Comparison of ENCODE assay signal across 8 mouse cellular contexts in the genomic region with DNA sequence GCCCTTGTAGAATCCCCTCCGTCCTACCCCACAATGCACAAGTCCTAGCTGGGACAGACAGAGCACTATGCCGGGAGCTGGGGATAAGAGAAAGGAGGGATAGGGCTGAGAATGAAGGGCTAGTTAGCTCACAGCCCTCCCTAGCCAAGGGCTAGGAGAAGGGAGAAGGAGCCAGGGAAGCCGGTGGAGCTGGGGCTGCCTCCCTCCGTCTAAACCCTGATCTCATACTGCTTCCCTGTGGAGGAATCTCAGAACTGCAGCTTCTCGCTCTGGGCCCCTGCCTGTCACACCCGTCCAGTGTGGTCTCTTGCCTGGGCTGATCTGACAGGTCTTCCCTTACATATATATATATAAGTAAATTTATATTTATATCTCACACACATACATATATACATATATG.
A peak's percentile ranks its signal among the peaks of the same experiment; 100 is the strongest.
DNase-seq lines count a peak whose midpoint lies in the region; ATAC-seq lines count a peak whose summit lies in the region.

No protein-coding gene starts in this region.

- H3K4me1 ChIP-seq in forebrain, embryonic 16.5 days (replicated peaks; ENCODE audit: control insufficient read depth, insufficient read depth, low read length), result no peaks in the 10 kb centered on the region
- peaks cover 13% of the 10 kb centered on the region; the same call in 1 of the 2 replicates for H3K4me1 ChIP-seq in intestine, embryonic 14.5 days (replicated peaks; ENCODE audit: control insufficient read depth, insufficient read depth, low read length)
- H3K4me1 ChIP-seq in limb, embryonic 11.5 days (ENCODE audit: control insufficient read depth, insufficient read depth, low read length), result no peaks in the 10 kb centered on the region
- no peaks in the 10 kb centered on the region for H3K4me1 ChIP-seq in midbrain, embryonic 11.5 days (ENCODE audit: control insufficient read depth, insufficient read depth, low read length)

- H3K27ac ChIP-seq in forebrain, embryonic 16.5 days (ENCODE audit: low read length), result no peak overlapping the region
- H3K27ac ChIP-seq in intestine, embryonic 14.5 days (ENCODE audit: low read depth), result no peak overlapping the region
- H3K27ac ChIP-seq in limb, embryonic 11.5 days (replicated peaks; ENCODE audit: low read depth, low read length), result no peak overlapping the region
- no peak overlapping the region for H3K27ac ChIP-seq in midbrain, embryonic 11.5 days (ENCODE audit: low read depth, low read length)

- DNase-seq in cerebellum, postnatal 14 days, result peak; percentile 43 to 54
- DNase-seq in adrenal gland, postnatal 14 days, result peak; percentile 79
- peak; percentile 88 for DNase-seq in intestine, embryonic 14.5 days (ENCODE audit: low spot score)
- DNase-seq in limb, embryonic 11.5 days (ENCODE audit: low spot score), result peak; percentile 76
- DNase-seq in midbrain, embryonic 11.5 days (ENCODE audit: low spot score, missing footprints), result peak; percentile 92
- peak; percentile 52 for DNase-seq in testis, postnatal 10 days (ENCODE audit: low spot score)

- H3K27me3 ChIP-seq in forebrain, embryonic 16.5 days (replicated peaks; ENCODE audit: control insufficient read depth, insufficient read depth, low read length), result no peaks in the 10 kb centered on the region
- no peaks in the 10 kb centered on the region; the same call in 1 of the 2 replicates for H3K27me3 ChIP-seq in intestine, embryonic 14.5 days (replicated peaks; ENCODE audit: control insufficient read depth, insufficient read depth, low read length)
- peaks cover 3% of the 10 kb centered on the region; the same call in 1 of the 2 replicates for H3K27me3 ChIP-seq in limb, embryonic 11.5 days (ENCODE audit: control insufficient read depth, insufficient read depth, low read length)
- H3K27me3 ChIP-seq in midbrain, embryonic 11.5 days (ENCODE audit: control insufficient read depth, insufficient read depth, low read length), result no peaks in the 10 kb centered on the region

- H3K4me2 ChIP-seq in forebrain, embryonic 16.5 days (ENCODE audit: low read length), result peak overlapping the region; percentile 35; the same call in 1 of the 2 replicates
- H3K4me2 ChIP-seq in intestine, embryonic 14.5 days (ENCODE audit: low read length), result peak overlapping the region; percentile 47
- H3K4me2 ChIP-seq in limb, embryonic 11.5 days (ENCODE audit: low read depth, severe bottlenecking), result 0 out of 2 replicates have a peak overlapping the region, but pooled peaks have one; percentile 3
- 0 out of 2 replicates have a peak overlapping the region, but pooled peaks have one; percentile 3 for H3K4me2 ChIP-seq in midbrain, embryonic 11.5 days

- no peaks in the 10 kb centered on the region for H3K9me3 ChIP-seq in forebrain, embryonic 16.5 days (ENCODE audit: control insufficient read depth, low read length)
- H3K9me3 ChIP-seq in intestine, embryonic 14.5 days (ENCODE audit: control insufficient read depth, low read length), result no peaks in the 10 kb centered on the region
- no peaks in the 10 kb centered on the region for H3K9me3 ChIP-seq in limb, embryonic 11.5 days (ENCODE audit: control insufficient read depth, low read length)
- no peaks in the 10 kb centered on the region for H3K9me3 ChIP-seq in midbrain, embryonic 11.5 days (ENCODE audit: control insufficient read depth, low read length)

- H3K9ac ChIP-seq in forebrain, embryonic 16.5 days (replicated peaks; ENCODE audit: low read depth, low read length), result peak overlapping the region; percentile 46; the same call in 1 of the 2 replicates
- no peak overlapping the region for H3K9ac ChIP-seq in intestine, embryonic 14.5 days (ENCODE audit: low read length)
- H3K9ac ChIP-seq in limb, embryonic 11.5 days (ENCODE audit: low read length), result no peak overlapping the region
- no peak overlapping the region for H3K9ac ChIP-seq in midbrain, embryonic 11.5 days (ENCODE audit: low read length)

- ATAC-seq in cerebellum, adult (ENCODE audit: insufficient number of reproducible peaks, low FRiP score, low TSS enrichment), result no peak
- ATAC-seq in forebrain, embryonic 16.5 days, result peak; percentile 54; the same call in 1 of the 2 replicates
- peak; percentile 76; the same call in 1 of the 2 replicates for ATAC-seq in intestine, embryonic 14.5 days (replicated peaks; ENCODE audit: low FRiP score, low TSS enrichment, low read depth)
- ATAC-seq in limb, embryonic 11.5 days (ENCODE audit: insufficient number of reproducible peaks, low FRiP score, low TSS enrichment, low read depth), result no peak
- peak; percentile 62; the same call in 1 of the 2 replicates for ATAC-seq in midbrain, embryonic 11.5 days (ENCODE audit: low FRiP score)

- no peaks in the 10 kb centered on the region for H3K36me3 ChIP-seq in forebrain, embryonic 16.5 days (ENCODE audit: control insufficient read depth, insufficient read depth)
- H3K36me3 ChIP-seq in intestine, embryonic 14.5 days (ENCODE audit: control insufficient read depth, insufficient read depth, low read length), result no peaks in the 10 kb centered on the region
- H3K36me3 ChIP-seq in limb, embryonic 11.5 days (ENCODE audit: control insufficient read depth, insufficient read depth, low read length), result no peaks in the 10 kb centered on the region
- H3K36me3 ChIP-seq in midbrain, embryonic 11.5 days (ENCODE audit: control insufficient read depth, insufficient read depth, low read length), result no peaks in the 10 kb centered on the region

- no peak overlapping the region for H3K4me3 ChIP-seq in forebrain, embryonic 16.5 days (replicated peaks; ENCODE audit: low read length)
- peak overlapping the region; percentile 10; the same call in 1 of the 2 replicates for H3K4me3 ChIP-seq in intestine, embryonic 14.5 days (ENCODE audit: low read depth, low read length)
- H3K4me3 ChIP-seq in limb, embryonic 11.5 days (ENCODE audit: low read depth, low read length), result no peak overlapping the region
- H3K4me3 ChIP-seq in midbrain, embryonic 11.5 days (ENCODE audit: low read depth, low read length), result no peak overlapping the region

- WGBS in forebrain, embryonic 16.5 days, result 10% methylated on average over 6 of the region's 6 CpGs
- 5% methylated on average over 6 of the region's 6 CpGs for WGBS in intestine, embryonic 14.5 days
- WGBS in limb, embryonic 11.5 days, result 3% methylated on average over 6 of the region's 6 CpGs
- WGBS in midbrain, embryonic 11.5 days, result 3% methylated on average over 6 of the region's 6 CpGs

Comparison
In these comparisons a context has a peak if more than half of its experiments do, and no peak if none do; other contexts are left out.
1. ATAC-seq: peak in forebrain, embryonic 16.5 days (single experiment), intestine, embryonic 14.5 days (single experiment) and midbrain, embryonic 11.5 days (single experiment); none in cerebellum, adult (single experiment) and limb, embryonic 11.5 days (single experiment).
2. Peak in every context shown above with its lines, with median percentiles within 50 percentile points of each other: DNase-seq and H3K4me2 ChIP-seq.